Mouse (Mus musculus) ES-Bruce4 (cell line): Measurements from ENCODE around the gene P4htm. TPM values are rescaled to one million over a fixed set of nuclear protein-coding genes. Genes with fewer than 3 reads are reported as not detected.

Experiments used
- H3K27ac ChIP-seq: 2 replicates; pipeline ENCODE4 v1.5.1; 2012; ENCODE audit warnings: low read length, inconsistent platforms; ENCODE audit not compliant: insufficient read depth
- H3K27me3 ChIP-seq: 2 replicates; pipeline ENCODE4 v1.6.1; 2012; ENCODE audit warnings: mild to moderate bottlenecking, low read length, inconsistent platforms; ENCODE audit not compliant: control insufficient read depth, poor library complexity, insufficient read depth, severe bottlenecking
- H3K36me3 ChIP-seq: 2 replicates; pipeline ENCODE4 v1.6.1; 2012; ENCODE audit warnings: inconsistent platforms, mild to moderate bottlenecking, low read length, moderate library complexity; ENCODE audit not compliant: control insufficient read depth, poor library complexity, insufficient read depth, severe bottlenecking
- H3K4me1 ChIP-seq: one replicate; pipeline ENCODE4 v1.8.1; 2011; ENCODE audit warnings: low read length; ENCODE audit not compliant: control insufficient read depth, insufficient read depth
- H3K4me3 ChIP-seq: 2 replicates; pipeline ENCODE4 v1.5.1; 2011; ENCODE audit warnings: low read depth, mild to moderate bottlenecking, low read length
- H3K9ac ChIP-seq: 2 replicates; pipeline ENCODE4 v1.6.1; 2012; ENCODE audit warnings: low read depth, mild to moderate bottlenecking, inconsistent platforms; ENCODE audit not compliant: poor library complexity, severe bottlenecking
- H3K9me3 ChIP-seq: replicated peaks from 2 replicates; pipeline ENCODE4 v1.6.1; 2012; ENCODE audit warnings: mild to moderate bottlenecking, low read length, inconsistent platforms; ENCODE audit not compliant: control insufficient read depth, poor library complexity, insufficient read depth, severe bottlenecking
- CTCF ChIP-seq: IDR thresholded peaks from one replicate; pipeline ENCODE4 v1.8.1; 2011; ENCODE audit warnings: low read depth, low read length
- EP300 ChIP-seq: IDR thresholded peaks from 2 replicates; pipeline ENCODE4 v1.6.1; 2011; ENCODE audit warnings: low read depth, low read length; ENCODE audit not compliant: insufficient read depth
- POLR2A ChIP-seq: IDR thresholded peaks from one replicate; pipeline ENCODE4 v1.8.1; 2011; ENCODE audit warnings: low read length; ENCODE audit not compliant: insufficient read depth
- polyA plus RNA-seq: library from polyadenylated mRNA; stranded (reverse); fragments of >200 nt; gene quantifications from 2 replicates; pipeline ENCODE4 v1.2.4, GENCODE M21; 2011; ENCODE audit warnings: low read depth; ENCODE audit not compliant: missing spikeins, insufficient read depth, insufficient read length

The P4htm gene
- polyA plus RNA-seq, 1 experiment: 2.4 TPM

- Histone ChIP-seq H3K27me3 (no peaks in the 10 kb centered on the region), H3K27ac (no peak overlapping the region), H3K36me3 (peaks cover 88% of the 10 kb centered on the region), H3K9ac (no peak overlapping the region), H3K9me3 (no peaks in the 10 kb centered on the region), H3K4me1 (no peaks in the 10 kb centered on the region), H3K4me3 (no peak overlapping the region)
- TF ChIP-seq CTCF (no peak), POLR2A (no peak), EP300 (no peak)
These were observed 50.6 kb downstream of the P4htm start for GRCm38 (mm10) chr9:108546875-108547274.

- Histone ChIP-seq H3K36me3 (peaks cover 89% of the 10 kb centered on the region), H3K4me3 (no peak overlapping the region)
- TF ChIP-seq EP300 (no peak), POLR2A (no peak), CTCF (no peak)
These were observed 51.5 kb downstream of the P4htm start for GRCm38 (mm10) chr9:108545986-108546385.

DNA sequence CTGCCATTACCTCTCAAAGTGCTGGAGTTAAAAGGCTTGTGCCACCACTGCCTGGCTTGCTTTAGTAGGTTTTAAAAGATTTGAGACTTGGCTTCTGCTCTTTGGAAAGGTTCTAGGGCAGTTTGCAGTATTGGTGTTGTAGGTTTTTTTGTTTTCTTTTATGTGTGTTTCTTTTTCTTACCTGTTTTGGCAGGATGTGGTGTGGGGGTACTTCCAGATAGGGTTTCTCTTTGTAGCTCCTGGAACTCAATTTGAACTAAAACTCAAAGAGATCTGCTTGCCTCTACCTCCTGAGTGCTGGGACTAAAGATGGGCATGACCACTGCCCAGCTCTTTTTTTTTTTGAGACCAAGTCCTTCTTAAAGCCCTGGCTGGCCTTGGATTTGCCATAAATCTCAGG is 56.6 kb downstream of the P4htm start:
- TF ChIP-seq CTCF: no peak
- TF ChIP-seq POLR2A: no peak
- TF ChIP-seq EP300: no peak
- no peak overlapping the region for H3K4me3 ChIP-seq
- no peak overlapping the region for H3K9ac ChIP-seq
- H3K36me3 ChIP-seq: peaks cover 86% of the 10 kb centered on the region
- H3K9me3 ChIP-seq: no peaks in the 10 kb centered on the region
- no peaks in the 10 kb centered on the region for H3K27me3 ChIP-seq
- no peaks in the 10 kb centered on the region for H3K4me1 ChIP-seq
- H3K27ac ChIP-seq: no peak overlapping the region

More at GRCm38 (mm10) chr9:108545986-108546385, 51.5 kb downstream of the P4htm start:
- Histone ChIP-seq H3K27me3 (no peaks in the 10 kb centered on the region), H3K9me3 (no peaks in the 10 kb centered on the region), H3K27ac (no peak overlapping the region), H3K4me1 (no peaks in the 10 kb centered on the region), H3K9ac (no peak overlapping the region)

GRCm38 (mm10) chr9:108531496-108531895 is 66.0 kb downstream of the P4htm start:
- Histone ChIP-seq H3K27ac (no peak overlapping the region), H3K27me3 (no peaks in the 10 kb centered on the region), H3K36me3 (peaks cover 85% of the 10 kb centered on the region), H3K9ac (no peak overlapping the region), H3K4me1 (no peaks in the 10 kb centered on the region), H3K4me3 (no peak overlapping the region), H3K9me3 (no peaks in the 10 kb centered on the region)
- TF ChIP-seq EP300: no peak
- TF ChIP-seq POLR2A: no peak
- TF ChIP-seq CTCF: no peak

DNA sequence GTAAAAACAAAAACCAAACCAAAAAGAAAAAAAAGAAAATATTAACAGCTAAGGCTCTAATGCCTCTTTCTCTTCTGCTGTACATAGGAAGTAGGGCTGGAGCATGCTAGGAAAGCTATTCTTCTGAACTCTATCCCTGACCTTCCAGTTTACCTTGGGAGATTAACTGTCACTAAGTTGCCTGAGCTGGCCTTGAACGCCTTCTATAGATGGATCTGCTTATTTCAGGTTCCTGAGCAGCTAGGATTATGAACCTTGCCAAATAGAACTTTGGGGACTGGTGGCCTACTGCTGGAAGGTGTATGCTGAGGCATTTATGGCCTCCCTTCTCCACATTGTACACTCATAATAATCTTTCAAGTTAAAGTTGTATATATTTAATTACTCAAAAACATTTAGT is 66.5 kb downstream of the P4htm start:
- Histone ChIP-seq H3K9ac (no peak overlapping the region), H3K4me1 (no peaks in the 10 kb centered on the region), H3K27ac (no peak overlapping the region), H3K9me3 (no peaks in the 10 kb centered on the region), H3K4me3 (no peak overlapping the region), H3K36me3 (peaks cover 80% of the 10 kb centered on the region), H3K27me3 (no peaks in the 10 kb centered on the region)
- TF ChIP-seq EP300 (no peak), POLR2A (no peak), CTCF (no peak)

Other genes starting within 250 kb of the P4htm start
- gene Usp4, start 249.8 kb downstream of the P4htm start, polyA plus RNA-seq: 69.5 and 69.9 TPM in 2 replicates
- gene 1700102P08Rik, start 204.9 kb downstream of the P4htm start, polyA plus RNA-seq: not detected in 2 replicates
- 0.96 and 1.2 TPM in 2 replicates for gene Ccdc36, start 169.2 kb downstream of the P4htm start, polyA plus RNA-seq
- not detected in 2 replicates for gene BC048562, start 161.2 kb downstream of the P4htm start, polyA plus RNA-seq
- 26.4 and 31.6 TPM in 2 replicates for gene Ccdc71, start 137.1 kb downstream of the P4htm start, polyA plus RNA-seq
- 5.8 and 6.4 TPM in 2 replicates for gene Klhdc8b, start 136.1 kb downstream of the P4htm start, polyA plus RNA-seq
- gene Lamb2, start 117.9 kb downstream of the P4htm start, polyA plus RNA-seq: 27.4 and 39.0 TPM in 2 replicates
- 86.0 and 90.9 TPM in 2 replicates for gene Usp19, start 107.1 kb downstream of the P4htm start, polyA plus RNA-seq
- gene Qars, start 90.0 kb downstream of the P4htm start, polyA plus RNA-seq: 348 and 395 TPM in 2 replicates
- gene Qrich1, start 80.9 kb downstream of the P4htm start, polyA plus RNA-seq: 139 and 145 TPM in 2 replicates
- 387 and 445 TPM in 2 replicates for gene Impdh2, start 37.4 kb downstream of the P4htm start, polyA plus RNA-seq
- 24.7 and 29.7 TPM in 2 replicates for gene Ndufaf3, start 30.2 kb downstream of the P4htm start, polyA plus RNA-seq
- 32.7 and 38.9 TPM in 2 replicates for gene Dalrd3, start 27.8 kb downstream of the P4htm start, polyA plus RNA-seq
- gene Wdr6, start 18.9 kb downstream of the P4htm start, polyA plus RNA-seq: 24.6 and 24.7 TPM in 2 replicates
- 131 and 133 TPM in 2 replicates for gene Arih2, start 51.7 kb upstream of the P4htm start, polyA plus RNA-seq
- 30.1 and 35.7 TPM in 2 replicates for gene Slc25a20, start 64.4 kb upstream of the P4htm start, polyA plus RNA-seq
- 58.4 and 72.2 TPM in 2 replicates for gene Prkar2a, start 91.6 kb upstream of the P4htm start, polyA plus RNA-seq
- 37.4 and 39.5 TPM in 2 replicates for gene Ip6k2, start 186.1 kb upstream of the P4htm start, polyA plus RNA-seq
- gene Nckipsd, start 210.7 kb upstream of the P4htm start, polyA plus RNA-seq: 10.3 and 11.8 TPM in 2 replicates
- 3.5 and 6.2 TPM in 2 replicates for gene Celsr3, start 228.7 kb upstream of the P4htm start, polyA plus RNA-seq